Mouse (Mus musculus) ES-E14 (cell line): ENCODE data around the gene Cdk13. TPM values are rescaled to one million over a fixed set of nuclear protein-coding genes. Genes with fewer than 3 reads are reported as not detected.

Experiments used
- DNase-seq: peaks from one replicate; pipeline ENCODE4 v3.0.0-alpha.2; 2013; ENCODE audit warnings: low read depth, low spot score
- H3K27ac ChIP-seq: 2 replicates; pipeline ENCODE4 v1.5.1; 2012; ENCODE audit warnings: low read depth, mild to moderate bottlenecking, low read length, moderate library complexity, mixed read lengths; ENCODE audit not compliant: poor library complexity, insufficient read depth, severe bottlenecking
- H3K36me3 ChIP-seq: 2 replicates; pipeline ENCODE4 v1.6.1; 2012; ENCODE audit warnings: mild to moderate bottlenecking, low read length, moderate library complexity, mixed read lengths; ENCODE audit not compliant: control insufficient read depth, poor library complexity, insufficient read depth, severe bottlenecking
- H3K4me1 ChIP-seq, 2 experiments: fragments of 150-350 bp in 1 of 2; sonication (generic) in 1 of 2; 2 replicates each; pipeline ENCODE4 v1.6.1; 2012; ENCODE audit warnings: low read length in 2 of 2, mild to moderate bottlenecking in 1 of 2, mixed read lengths in 1 of 2; ENCODE audit not compliant: control insufficient read depth in 2 of 2, insufficient read depth in 2 of 2, poor library complexity in 1 of 2
- H3K4me3 ChIP-seq, 2 experiments: fragments of 150-350 bp in 1 of 2; sonication (generic) in 1 of 2; 2 replicates each; pipeline ENCODE4 v1.5.1; 2012; ENCODE audit warnings: low read length in 2 of 2, low read depth in 1 of 2, mild to moderate bottlenecking in 1 of 2, mixed read lengths in 1 of 2; ENCODE audit not compliant: insufficient read depth in 1 of 2, poor library complexity in 1 of 2, severe bottlenecking in 1 of 2
- H3K9ac ChIP-seq: 2 replicates; pipeline ENCODE4 v1.6.1; 2012; ENCODE audit warnings: low read depth, mild to moderate bottlenecking, low read length, mixed read lengths; ENCODE audit not compliant: poor library complexity, insufficient read depth, severe bottlenecking
- H3K9me3 ChIP-seq: fragments of 150-350 bp; sonication (generic); 2 replicates; pipeline ENCODE4 v1.6.1; 2012; ENCODE audit warnings: low read depth, mild to moderate bottlenecking, low read length; ENCODE audit not compliant: control insufficient read depth, insufficient read depth
- CHD2 ChIP-seq: IDR thresholded peaks from 2 replicates; pipeline ENCODE4 v1.6.1; 2014; ENCODE audit warnings: mild to moderate bottlenecking, low read depth, low read length, inconsistent platforms
- HCFC1 ChIP-seq: IDR thresholded peaks from 2 replicates; pipeline ENCODE4 v1.6.1; 2012; ENCODE audit warnings: low read length, inconsistent platforms, borderline replicate concordance; ENCODE audit not compliant: insufficient read depth
- MAFK ChIP-seq: IDR thresholded peaks from 2 replicates; pipeline ENCODE4 v1.6.1; 2014; ENCODE audit warnings: mild to moderate bottlenecking, low read depth, low read length, inconsistent platforms; ENCODE audit not compliant: insufficient read depth
- ZC3H11A ChIP-seq: IDR thresholded peaks from 2 replicates; pipeline ENCODE4 v1.6.1; 2012; ENCODE audit warnings: low read depth, mild to moderate bottlenecking, inconsistent platforms, low read length, borderline replicate concordance
- ZNF384 ChIP-seq: IDR thresholded peaks from 2 replicates; pipeline ENCODE4 v1.6.1; 2012; ENCODE audit warnings: low read depth, low read length, inconsistent platforms
- in situ Hi-C, 2 experiments: fragments of 600-800 bp; cut with MboI; formaldehyde crosslinking; loops; one replicate each; pipeline ENCODE4 v1.15.1; 2025; ENCODE audit warnings: low sequenced_read_pairs in 2 of 2, inconsistent platforms in 1 of 2; ENCODE audit not compliant: unreplicated experiment in 2 of 2
- total RNA-seq: library from RNA; depleted of rRNA; stranded (reverse); fragments of 300-350 nt; gene quantifications from 2 replicates; pipeline ENCODE4 v1.2.3, GENCODE M21; 2012

The Cdk13 gene
- total RNA-seq, 1 experiment: 50.7 TPM

DNA sequence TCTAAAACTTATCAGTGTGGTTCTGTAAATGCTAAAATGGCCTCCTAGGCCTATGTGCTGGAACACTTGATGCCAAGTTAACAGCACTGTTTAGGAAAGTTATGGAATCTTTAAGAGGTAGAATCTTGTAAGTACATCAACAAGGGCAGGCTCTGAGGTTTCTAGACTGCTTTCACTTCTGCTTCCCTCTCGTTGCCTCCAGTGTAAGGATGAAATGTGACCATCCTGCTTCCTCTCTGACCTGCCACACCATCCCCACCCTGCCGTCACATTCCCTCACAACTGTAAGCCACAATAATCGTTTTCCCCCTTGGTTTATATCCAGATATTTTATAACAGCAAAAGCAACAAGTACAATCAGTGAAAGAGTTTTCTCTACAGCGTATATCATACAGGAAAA, 49.9 kb downstream of the Cdk13 start:
- H3K27ac ChIP-seq: no peak overlapping the region
- in situ Hi-C loops: no loop called here
- no peak for TF ChIP-seq CHD2
- TF ChIP-seq ZC3H11A: no peak
- no peak for TF ChIP-seq HCFC1
- no peak for TF ChIP-seq ZNF384
- TF ChIP-seq MAFK: no peak

DNA sequence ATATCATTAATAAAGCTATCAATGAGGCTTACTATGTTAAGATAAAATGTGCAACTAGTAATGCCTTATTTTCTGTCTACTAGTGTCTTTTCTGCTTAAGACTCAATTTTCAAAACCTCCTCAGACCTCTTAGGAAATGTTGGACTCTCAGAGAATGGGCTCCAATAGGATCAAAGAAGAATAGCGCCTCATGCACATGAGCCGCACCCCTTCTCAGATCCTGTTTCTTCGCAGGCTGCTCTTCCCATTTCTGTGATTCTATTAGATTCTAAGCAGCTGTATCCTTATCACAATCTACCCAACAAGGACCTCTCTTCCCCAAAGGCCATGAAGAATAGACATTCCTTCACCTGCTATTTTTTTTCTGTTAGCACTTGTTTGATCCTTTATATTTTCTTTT, 76.1 kb downstream of the Cdk13 start:
- no peak for DNase-seq
- Histone ChIP-seq H3K9me3 (no peaks in the 10 kb centered on the region), H3K9ac (no peak overlapping the region), H3K27ac (no peak overlapping the region), H3K4me3 (no peak overlapping the region), H3K4me1 (no peaks in the 10 kb centered on the region), H3K36me3 (peaks cover 2% of the 10 kb centered on the region; the same call in 1 of the 2 replicates)
- in situ Hi-C loops: no loop called here
- TF ChIP-seq HCFC1 (no peak), CHD2 (no peak), ZC3H11A (no peak), ZNF384 (no peak), MAFK (no peak)

More for the DNA sequence above, 49.9 kb downstream of the Cdk13 start:
- no peak overlapping the region for H3K9ac ChIP-seq
- no peak overlapping the region for H3K4me3 ChIP-seq
- no peaks in the 10 kb centered on the region for H3K4me1 ChIP-seq
- no peak for DNase-seq
- no peaks in the 10 kb centered on the region; the same call in 1 of the 2 replicates for H3K36me3 ChIP-seq
- no peaks in the 10 kb centered on the region for H3K9me3 ChIP-seq

DNA sequence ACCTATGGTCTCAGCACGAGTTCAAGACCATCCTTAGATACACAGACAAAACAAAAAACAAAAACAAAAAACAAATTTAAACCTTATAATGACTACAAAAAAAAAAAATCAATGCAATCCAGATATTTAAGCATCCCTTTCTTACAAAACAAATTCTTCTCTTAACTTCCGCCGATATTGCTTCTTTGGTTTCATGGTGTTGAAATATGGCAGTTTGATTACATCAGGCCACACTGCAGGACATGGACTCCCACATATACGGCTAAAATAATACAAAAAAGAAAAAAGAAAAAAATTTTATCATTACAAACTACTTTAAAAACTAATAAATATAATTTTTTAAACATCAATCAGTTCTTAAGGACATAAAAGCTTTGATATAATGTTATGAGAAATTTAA, 77.0 kb downstream of the Cdk13 start:
- TF ChIP-seq HCFC1: no peak
- no peak for TF ChIP-seq MAFK
- TF ChIP-seq ZNF384: no peak
- TF ChIP-seq ZC3H11A: no peak
- no peaks in the 10 kb centered on the region for H3K9me3 ChIP-seq
- no peak for DNase-seq
- peaks cover 2% of the 10 kb centered on the region; the same call in 1 of the 2 replicates for H3K36me3 ChIP-seq
- no peaks in the 10 kb centered on the region for H3K4me1 ChIP-seq
- in situ Hi-C loops: no loop called here
- H3K9ac ChIP-seq: no peak overlapping the region
- H3K4me3 ChIP-seq: no peak overlapping the region
- H3K27ac ChIP-seq: no peak overlapping the region

DNA sequence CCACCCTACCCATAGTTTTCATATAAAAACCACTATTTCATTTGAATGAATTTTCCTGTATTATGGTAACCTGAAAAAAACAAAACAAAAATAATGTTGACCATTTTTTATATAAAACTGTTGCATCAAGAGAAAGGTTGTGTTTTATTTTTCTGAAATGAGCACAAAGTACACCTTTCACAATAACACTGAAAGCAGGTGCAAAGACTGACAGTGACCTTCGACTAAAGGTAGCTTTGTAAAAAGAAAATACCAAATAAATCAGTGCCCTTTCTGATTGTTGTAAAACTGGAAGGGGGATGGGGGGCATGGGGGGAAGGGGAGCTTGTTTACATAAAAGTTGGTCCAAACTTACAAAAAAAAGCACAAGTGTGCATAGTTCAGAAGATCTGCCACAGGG, 87.5 kb downstream of the Cdk13 start:
- H3K4me3 ChIP-seq: no peak overlapping the region
- H3K9ac ChIP-seq: no peak overlapping the region
- H3K27ac ChIP-seq: no peak overlapping the region
- H3K36me3 ChIP-seq: peaks cover 15% of the 10 kb centered on the region
- DNase-seq: no peak
- no peak for TF ChIP-seq ZC3H11A
- TF ChIP-seq ZNF384: no peak
- no peak for TF ChIP-seq MAFK
- TF ChIP-seq HCFC1: no peak
- no peak for TF ChIP-seq CHD2
- no peaks in the 10 kb centered on the region for H3K4me1 ChIP-seq
- in situ Hi-C loops: no loop called here
- no peaks in the 10 kb centered on the region for H3K9me3 ChIP-seq

DNA sequence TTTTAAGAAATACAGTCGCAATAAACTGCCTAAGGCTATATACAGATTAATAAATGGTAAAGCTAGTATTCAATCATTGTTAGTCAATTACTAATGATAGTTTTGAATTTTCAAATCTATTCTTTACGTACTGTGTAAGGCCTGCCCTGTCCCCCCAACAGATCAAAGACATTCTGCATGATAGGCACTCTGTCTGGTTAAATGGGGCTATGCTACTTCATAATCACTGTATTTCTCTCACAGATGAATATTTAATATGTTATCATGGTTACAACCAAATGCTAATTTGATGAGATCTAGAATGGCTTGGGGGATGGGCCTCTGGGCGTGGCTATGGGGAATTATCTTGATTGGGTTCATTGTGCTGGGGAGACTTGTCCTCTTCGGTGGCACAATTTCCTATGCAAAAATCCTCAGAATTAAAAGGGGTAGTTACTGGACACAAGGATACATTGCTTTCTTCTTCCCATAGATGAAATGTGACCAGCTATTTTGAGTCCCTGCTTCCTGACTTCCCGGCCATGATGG, 96.0 kb downstream of the Cdk13 start:
- Histone ChIP-seq H3K4me1 (no peaks in the 10 kb centered on the region), H3K4me3 (no peak overlapping the region), H3K27ac (no peak overlapping the region), H3K9me3 (no peaks in the 10 kb centered on the region), H3K9ac (no peak overlapping the region), H3K36me3 (no peaks in the 10 kb centered on the region)
- TF ChIP-seq ZC3H11A (no peak), MAFK (no peak), ZNF384 (no peak), CHD2 (no peak), HCFC1 (no peak)
- DNase-seq: no peak
- in situ Hi-C loops: no loop called here
